Mouse (Mus musculus): ENCODE data around the gene Fuca1. TPM values are rescaled to one million over a fixed set of nuclear protein-coding genes. Genes with fewer than 3 reads are reported as not detected.
A peak's percentile ranks its signal among the peaks of the same experiment; 100 is the strongest.

Gene Fuca1
- polyA plus RNA-seq (2015; fragmentation: Nextera tagmentation; extraction: Ambion mirVana) = 50.9 and 56.7 TPM in 2 replicates

GRCm38 (mm10) chr4:135920304-135921241, at the start of gene Fuca1:
Gene Fuca1, plus strand, starts transcription at chr4:135920735.
- Histone ChIP-seq H3K9me3 (no peaks in the 10 kb centered on the region), H3K4me2 (replicated peaks) (peak within 1 kb of the TSS; percentile 90), H3K27me3 (no peaks in the 10 kb centered on the region), H3K27ac (replicated peaks) (peak within 1 kb of the TSS; percentile 86), H3K4me3 (peak within 1 kb of the TSS; percentile 91), H3K4me1 (peaks cover 10% of the 10 kb centered on the region), H3K36me3 (peaks cover 6% of the 10 kb centered on the region; the same call in 1 of the 2 replicates), H3K9ac (replicated peaks) (peak within 1 kb of the TSS; percentile 85)
- peak; percentile 99 for ATAC-seq (replicated peaks)
- 2% methylated on average over 60 of the region's 60 CpGs for WGBS

GRCm38 (mm10) chr4:135872015-135872414, 48.5 kb upstream of the Fuca1 start:
- peaks cover 16% of the 10 kb centered on the region for H3K36me3 ChIP-seq
- H3K4me1 ChIP-seq = peaks cover 57% of the 10 kb centered on the region
- ATAC-seq (replicated peaks) = no peak
- no peaks in the 10 kb centered on the region for H3K9me3 ChIP-seq
- H3K9ac ChIP-seq (replicated peaks) = peak overlapping the region; percentile 95
- peak overlapping the region; percentile 99 for H3K27ac ChIP-seq (replicated peaks)
- 43% methylated on average over 3 of the region's 3 CpGs for WGBS
- no peaks in the 10 kb centered on the region for H3K27me3 ChIP-seq
- H3K4me3 ChIP-seq = peak overlapping the region; percentile 91
- peak overlapping the region; percentile 93 for H3K4me2 ChIP-seq (replicated peaks)

DNA sequence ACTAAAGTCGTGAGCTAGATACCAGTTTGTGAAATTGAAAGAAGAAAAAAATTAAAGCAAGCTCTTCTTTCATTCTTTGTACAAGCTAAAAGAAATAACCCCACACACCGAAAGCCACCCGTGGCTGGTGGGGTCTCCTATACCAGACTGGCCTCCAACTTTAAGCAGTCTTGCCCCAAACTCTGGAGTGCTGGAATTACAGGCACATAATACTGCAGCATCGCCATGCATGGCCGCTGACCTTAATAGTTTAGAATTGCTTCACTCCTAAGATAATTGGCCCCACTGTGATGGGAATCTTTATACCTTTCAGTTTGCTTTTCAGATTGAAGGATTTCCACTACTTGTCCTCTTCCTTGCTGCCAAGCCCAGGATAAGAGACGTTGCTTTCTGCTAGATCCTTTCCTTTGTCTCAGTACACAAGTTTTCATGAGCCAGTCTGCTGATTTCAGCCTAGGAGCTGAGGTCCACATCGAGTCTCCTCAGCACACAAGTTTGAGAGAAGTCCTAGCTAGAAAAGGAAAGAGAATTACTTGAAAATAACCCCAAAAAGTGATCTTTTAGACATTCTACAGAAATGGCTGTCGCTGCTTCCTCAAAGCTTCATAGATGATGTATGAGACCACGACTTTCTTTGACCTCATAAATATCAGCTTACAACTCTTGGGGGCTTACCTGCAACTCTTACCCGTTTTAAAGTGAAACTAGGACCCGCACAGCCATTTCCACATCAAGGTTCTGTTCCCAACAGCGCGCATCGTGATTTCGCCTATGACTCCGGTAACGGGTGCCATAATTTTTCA, 47.7 kb upstream of the Fuca1 start:
- peaks cover 58% of the 10 kb centered on the region for H3K4me1 ChIP-seq

DNA sequence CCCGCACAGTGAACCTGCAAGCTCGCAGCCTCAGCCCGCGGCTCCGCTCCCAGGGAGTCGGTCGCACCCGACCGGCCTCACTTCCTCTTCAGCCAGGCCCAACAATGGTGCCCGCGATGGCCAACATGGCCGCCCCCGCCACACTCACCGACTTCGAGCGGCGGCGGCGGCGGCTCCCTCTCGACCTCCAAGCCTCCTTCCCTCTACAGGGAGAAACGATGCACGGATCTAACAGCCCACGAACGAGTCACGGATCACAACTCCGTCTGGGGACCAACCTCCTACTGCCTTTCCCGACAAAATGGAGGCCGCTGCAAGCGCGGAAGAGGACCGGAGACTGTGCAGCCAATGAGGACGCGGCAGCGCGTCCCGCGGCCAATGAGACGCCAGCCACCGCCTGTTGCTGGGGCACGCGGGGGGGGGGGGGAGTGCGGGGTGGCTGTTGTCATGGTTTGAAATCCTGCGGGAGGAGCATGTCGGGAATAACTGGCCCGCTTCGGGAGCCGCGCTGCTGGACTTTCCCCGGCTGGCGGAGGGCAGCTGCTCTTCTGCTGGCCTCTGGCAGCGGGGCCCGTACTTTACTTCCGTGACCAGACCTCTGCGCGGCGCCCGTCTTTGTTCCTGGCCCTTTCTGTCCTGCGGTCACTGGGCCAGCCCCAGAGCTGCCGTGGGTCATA, 46.9 kb upstream of the Fuca1 start, which contains the start of gene Pnrc2:
Pnrc2 (minus strand) TSS at position 325 of the 677 bp plus-strand sequence.
- H3K27me3 ChIP-seq = no peaks in the 10 kb centered on the region
- H3K4me1 ChIP-seq = peaks cover 58% of the 10 kb centered on the region
- peak within 1 kb of the TSS; percentile 91 for H3K4me3 ChIP-seq
- no peaks in the 10 kb centered on the region for H3K9me3 ChIP-seq
- under 1% methylated on average over 59 of the region's 60 CpGs for WGBS
- peak within 1 kb of the TSS; percentile 93 for H3K4me2 ChIP-seq (replicated peaks)
- H3K27ac ChIP-seq (replicated peaks) = peak within 1 kb of the TSS; percentile 99
- peaks cover 16% of the 10 kb centered on the region for H3K36me3 ChIP-seq
- peak; percentile 97 for ATAC-seq (replicated peaks)
- peak within 1 kb of the TSS; percentile 95 for H3K9ac ChIP-seq (replicated peaks)

More for the DNA sequence above, 47.7 kb upstream of the Fuca1 start:
- Histone ChIP-seq H3K27me3 (no peaks in the 10 kb centered on the region), H3K9ac (replicated peaks) (peak overlapping the region; percentile 95), H3K27ac (replicated peaks) (peak overlapping the region; percentile 99), H3K4me3 (peak overlapping the region; percentile 91), H3K36me3 (peaks cover 16% of the 10 kb centered on the region), H3K9me3 (no peaks in the 10 kb centered on the region), H3K4me2 (replicated peaks) (peak overlapping the region; percentile 93)
- WGBS = 8% methylated on average over 17 of the region's 17 CpGs
- peak; percentile 5; the same call in 1 of the 2 replicates for ATAC-seq (replicated peaks)

GRCm38 (mm10) chr4:135874564-135875535, 45.7 kb upstream of the Fuca1 start:
- no peak overlapping the region for H3K4me3 ChIP-seq
- H3K36me3 ChIP-seq = peaks cover 6% of the 10 kb centered on the region
- 79% methylated on average over 10 of the region's 10 CpGs for WGBS
- H3K27me3 ChIP-seq = no peaks in the 10 kb centered on the region
- H3K27ac ChIP-seq (replicated peaks) = peak overlapping the region; percentile 99
- H3K9me3 ChIP-seq = no peaks in the 10 kb centered on the region
- H3K9ac ChIP-seq (replicated peaks) = no peak overlapping the region
- peaks cover 51% of the 10 kb centered on the region for H3K4me1 ChIP-seq
- no peak for ATAC-seq (replicated peaks)
- peak overlapping the region; percentile 93; the same call in 1 of the 2 replicates for H3K4me2 ChIP-seq (replicated peaks)

DNA sequence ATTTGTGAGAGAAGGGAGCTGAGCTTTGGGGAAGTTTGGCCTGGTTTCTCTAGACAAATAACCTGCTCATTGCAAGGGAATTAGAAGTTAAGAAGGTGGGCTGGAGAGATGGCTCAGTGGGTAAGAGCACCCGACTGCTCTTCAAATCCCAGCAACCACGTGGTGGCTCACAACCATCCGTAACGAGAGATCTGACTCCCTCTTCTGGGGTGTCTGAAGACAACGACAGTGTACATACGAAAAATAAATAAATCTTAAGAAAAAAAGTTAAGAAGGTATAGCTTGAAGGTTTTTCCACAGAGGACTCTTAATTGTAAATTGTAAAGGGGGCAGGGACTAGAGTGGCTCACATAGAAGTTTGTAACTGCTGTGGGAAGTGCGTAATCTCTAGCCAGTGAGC, 45.0 kb upstream of the Fuca1 start:
- no peak for ATAC-seq (replicated peaks)
- no peaks in the 10 kb centered on the region for H3K9me3 ChIP-seq
- H3K27ac ChIP-seq (replicated peaks) = peak overlapping the region; percentile 0; the same call in 1 of the 2 replicates
- H3K4me2 ChIP-seq (replicated peaks) = no peak overlapping the region
- peaks cover 6% of the 10 kb centered on the region for H3K36me3 ChIP-seq
- H3K4me3 ChIP-seq = no peak overlapping the region
- H3K4me1 ChIP-seq = peaks cover 46% of the 10 kb centered on the region
- 27% methylated on average over 7 of the region's 7 CpGs for WGBS
- H3K27me3 ChIP-seq = no peaks in the 10 kb centered on the region
- no peak overlapping the region for H3K9ac ChIP-seq (replicated peaks)

DNA sequence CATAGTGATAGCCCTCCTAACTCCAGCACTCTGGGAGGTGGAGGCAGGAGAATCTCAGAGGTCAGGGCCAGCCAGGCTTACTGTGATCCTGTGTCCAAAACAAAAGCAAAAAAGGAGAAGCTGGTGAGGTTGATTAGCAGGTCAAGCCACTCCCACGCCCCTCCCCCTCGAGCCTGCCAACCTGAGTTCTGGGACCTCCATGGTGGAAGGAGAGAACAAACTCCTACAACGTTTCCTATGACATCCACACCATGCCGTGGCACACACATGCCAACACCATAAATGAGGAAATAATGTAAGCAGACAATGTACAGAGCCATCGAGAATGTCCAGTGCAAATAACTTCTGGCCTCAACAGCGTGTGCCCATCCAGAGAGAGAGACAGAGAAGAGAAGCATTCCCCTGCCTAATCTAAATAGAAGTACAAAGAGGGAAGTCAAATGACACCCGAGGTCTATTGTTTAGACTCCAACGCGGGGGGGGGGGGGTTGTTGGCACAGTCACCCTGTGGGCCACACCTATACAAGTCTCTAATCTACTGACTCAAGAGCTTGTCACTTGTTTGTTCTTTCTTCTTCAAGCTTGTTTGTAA, 44.4 kb upstream of the Fuca1 start:
- peak overlapping the region; percentile 20; the same call in 1 of the 2 replicates for H3K4me3 ChIP-seq
- no peaks in the 10 kb centered on the region for H3K27me3 ChIP-seq
- no peak for ATAC-seq (replicated peaks)
- peak overlapping the region; percentile 41 for H3K9ac ChIP-seq (replicated peaks)
- 4% methylated on average over 9 of the region's 9 CpGs for WGBS
- peak overlapping the region; percentile 48 for H3K4me2 ChIP-seq (replicated peaks)
- H3K4me1 ChIP-seq = peaks cover 41% of the 10 kb centered on the region
- H3K36me3 ChIP-seq = peaks cover 6% of the 10 kb centered on the region
- H3K9me3 ChIP-seq = no peaks in the 10 kb centered on the region
- H3K27ac ChIP-seq (replicated peaks) = 0 out of 2 replicates have a peak overlapping the region, but pooled peaks have one; percentile 8

DNA sequence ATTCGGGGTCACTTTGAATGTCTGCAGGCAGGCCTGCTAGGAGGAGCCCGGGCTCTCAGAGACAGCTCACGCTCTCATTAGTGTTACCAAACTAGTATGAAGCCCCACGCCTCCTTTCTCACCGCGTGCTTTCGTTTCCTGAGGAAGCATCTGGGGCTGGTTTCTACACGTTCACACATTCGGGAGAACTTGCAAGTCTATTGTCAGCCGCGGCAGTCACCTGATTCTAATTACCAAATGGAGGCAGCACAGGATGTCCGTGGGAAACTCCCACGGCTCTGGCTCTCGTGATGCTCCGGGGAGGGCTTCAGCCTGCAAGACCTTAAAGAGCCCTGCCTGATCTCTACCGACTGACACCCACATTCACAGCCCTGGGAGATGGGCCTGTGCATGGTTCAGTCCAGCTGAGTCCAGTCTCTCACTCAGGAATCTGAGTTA, 43.9 kb upstream of the Fuca1 start:
- whole genome bisulfite sequencing = 3% methylated on average over 16 of the region's 16 CpGs
- peak overlapping the region; percentile 41 for H3K9ac ChIP-seq (replicated peaks)
- peaks cover 37% of the 10 kb centered on the region for H3K4me1 ChIP-seq
- ATAC-seq (replicated peaks) = no peak
- 0 out of 2 replicates have a peak overlapping the region, but pooled peaks have one; percentile 11 for H3K27ac ChIP-seq (replicated peaks)
- no peaks in the 10 kb centered on the region for H3K9me3 ChIP-seq
- H3K27me3 ChIP-seq = no peaks in the 10 kb centered on the region
- H3K36me3 ChIP-seq = peaks cover 4% of the 10 kb centered on the region
- peak overlapping the region; percentile 20 for H3K4me3 ChIP-seq
- peak overlapping the region; percentile 48 for H3K4me2 ChIP-seq (replicated peaks)

DNA sequence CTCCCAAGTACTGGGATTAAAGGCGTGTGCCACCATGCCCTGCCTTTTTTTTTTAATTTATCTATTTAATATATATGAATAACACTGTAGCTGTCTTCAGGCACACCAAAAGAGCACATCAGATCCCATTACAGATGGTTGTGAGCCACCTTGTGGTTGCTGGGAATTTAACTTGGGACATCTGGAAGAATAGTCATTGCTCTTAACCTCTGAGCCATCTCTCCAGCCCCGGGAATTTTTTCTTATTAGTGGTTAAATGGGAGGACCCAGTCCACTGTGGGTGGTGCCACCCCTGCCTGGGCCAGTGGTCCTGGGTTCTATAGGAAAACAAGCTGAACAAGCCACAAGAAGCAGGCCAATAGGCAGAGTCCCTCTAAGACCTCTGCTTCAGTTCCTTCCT, 42.8 kb upstream of the Fuca1 start:
- 75% methylated on average over 2 of the region's 2 CpGs for WGBS
- Histone ChIP-seq H3K36me3 (no peaks in the 10 kb centered on the region), H3K27ac (replicated peaks) (no peak overlapping the region), H3K9ac (replicated peaks) (no peak overlapping the region), H3K27me3 (no peaks in the 10 kb centered on the region), H3K4me3 (no peak overlapping the region), H3K4me1 (peaks cover 25% of the 10 kb centered on the region), H3K9me3 (no peaks in the 10 kb centered on the region), H3K4me2 (replicated peaks) (no peak overlapping the region)
- no peak for ATAC-seq (replicated peaks)

GRCm38 (mm10) chr4:135879021-135879420, 41.5 kb upstream of the Fuca1 start:
- H3K36me3 ChIP-seq = no peaks in the 10 kb centered on the region
- no peak overlapping the region for H3K9ac ChIP-seq (replicated peaks)
- no peak overlapping the region for H3K27ac ChIP-seq (replicated peaks)
- no peaks in the 10 kb centered on the region for H3K27me3 ChIP-seq
- no peak overlapping the region for H3K4me3 ChIP-seq
- H3K4me2 ChIP-seq (replicated peaks) = no peak overlapping the region
- 77% methylated on average over 6 of the region's 6 CpGs for whole genome bisulfite sequencing
- H3K9me3 ChIP-seq = no peaks in the 10 kb centered on the region
- H3K4me1 ChIP-seq = peaks cover 23% of the 10 kb centered on the region
- no peak for ATAC-seq (replicated peaks)
